ENCODE assay signal across 9 mouse cellular contexts in the genomic region with DNA sequence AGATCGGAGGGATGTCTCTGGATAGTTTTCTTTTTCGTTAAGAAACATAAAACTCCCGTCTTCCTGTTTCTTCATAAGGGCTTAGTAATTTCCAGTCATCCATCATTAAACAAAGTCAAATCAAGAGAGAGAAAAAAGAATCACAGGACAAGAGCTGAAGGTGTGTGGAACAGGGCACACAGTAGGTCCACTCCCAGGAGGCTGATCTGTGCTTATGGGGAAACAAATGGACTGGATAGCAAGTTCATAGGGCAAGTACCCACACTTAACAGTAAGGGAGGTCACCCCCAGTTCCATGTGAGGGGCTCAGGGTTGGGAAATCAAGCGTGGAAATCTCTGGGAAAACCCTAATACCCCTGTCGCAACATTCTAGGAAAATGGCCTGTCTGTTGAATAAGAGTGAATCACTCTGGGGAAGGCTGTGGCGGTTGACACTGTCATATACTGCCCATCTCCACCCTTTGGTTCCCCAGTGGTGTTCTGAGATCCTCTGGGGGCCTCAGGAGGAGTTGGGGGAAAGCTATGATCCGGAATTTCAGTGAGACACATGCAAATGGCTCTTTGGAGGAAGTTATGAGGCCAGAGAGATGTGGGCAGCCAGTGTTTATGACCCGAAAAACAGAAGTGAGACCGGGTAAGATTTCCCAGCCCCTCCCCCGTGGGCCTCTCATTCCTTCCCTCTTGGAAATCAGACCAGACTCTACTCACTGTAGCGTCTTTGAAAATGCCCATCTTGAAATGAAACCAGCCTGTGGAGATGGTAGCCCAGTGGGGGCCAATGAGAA. TPM values are rescaled to one million over a fixed set of nuclear protein-coding genes. Genes with fewer than 3 reads are reported as not detected.
DNase-seq lines count a peak whose midpoint lies in the region; ATAC-seq lines count a peak whose summit lies in the region.
"Had no signal": no experiment of that assay in that cellular context is flagged by ENCODE, and none has a peak within 500 bp of the region (broad histone marks: within the 10 kb centered on the region; RNA-seq: fewer than 3 reads in every experiment).

No protein-coding gene starts in this region.

- H3K4me2 ChIP-seq in liver, embryonic 16.5 days (ENCODE audit: low read depth, low read length) = no peak overlapping the region

- H3K4me1 ChIP-seq in liver, embryonic 16.5 days (ENCODE audit: control insufficient read depth, low read depth, low read length) = peaks cover 4% of the 10 kb centered on the region

- no peaks in the 10 kb centered on the region for H3K9me3 ChIP-seq in liver, embryonic 16.5 days (replicated peaks; ENCODE audit: control insufficient read depth, low read length)

- H3K36me3 ChIP-seq in liver, embryonic 16.5 days (ENCODE audit: control insufficient read depth, insufficient read depth) = no peaks in the 10 kb centered on the region
- no peaks in the 10 kb centered on the region for H3K36me3 ChIP-seq in splenic B cell, adult 2 months (ENCODE audit: control insufficient read depth, insufficient read depth, low read length, poor library complexity, severe bottlenecking)

- no peak overlapping the region for H3K9ac ChIP-seq in liver, embryonic 16.5 days (ENCODE audit: low read depth, low read length)

- 36% methylated on average over 11 of the region's 11 CpGs for WGBS in liver, embryonic 16.5 days (ENCODE audit: insufficient replicate concordance)

- H3K4me3 ChIP-seq in liver, embryonic 16.5 days (ENCODE audit: low read depth, low read length) = no peak overlapping the region

- H3K27me3 ChIP-seq in liver, embryonic 16.5 days (ENCODE audit: control insufficient read depth, insufficient read depth, low read depth, low read length) = peaks cover 30% of the 10 kb centered on the region
- H3K27me3 ChIP-seq in splenic B cell, adult 2 months (ENCODE audit: control insufficient read depth, insufficient read depth, low read length, poor library complexity, severe bottlenecking) = no peaks in the 10 kb centered on the region

- ATAC-seq in liver, embryonic 16.5 days (ENCODE audit: low read depth) = 0 out of 2 replicates have a peak, but pooled peaks have one; percentile 7

- no peak overlapping the region; the same call in 1 of the 2 replicates for H3K27ac ChIP-seq in liver, embryonic 16.5 days (ENCODE audit: low read length)

- no peak for DNase-seq in liver
- DNase-seq in c-Kit-positive CD71-negative TER-119-negative erythroid progenitor cells, embryonic 14.5 days (ENCODE audit: low read depth) = peak; percentile 50
- DNase-seq in lung, postnatal 36 days = peak; percentile 74
- DNase-seq in splenic B cell, adult 2 months (ENCODE audit: low read depth, low spot score) = peak; percentile 80
- no peak for DNase-seq in neural tube, embryonic 10.5 days (ENCODE audit: extremely low spot score, low spot score)
- no peak for DNase-seq in cerebellum, adult 11 months
- DNase-seq: adrenal gland, postnatal 25 days; kidney, adult 18-20 months had no signal

RNA-seq across cellular contexts. Expression of a gene that starts 23.5 kb away (rescaled TPM):
- 6.1 and 6.7 TPM in 2 replicates for polyA plus RNA-seq in liver, embryonic 16.5 days (2015; fragmentation: Nextera tagmentation; extraction: Ambion mirVana)

RNA-seq across cellular contexts. Expression of a gene that starts 39.7 kb away (rescaled TPM):
- 13.5 and 13.7 TPM in 2 replicates for polyA plus RNA-seq in liver, embryonic 16.5 days (2015; fragmentation: Nextera tagmentation; extraction: Ambion mirVana)

Comparison
In these comparisons a context has a peak if more than half of its experiments do, and no peak if none do; other contexts are left out.
1. DNase-seq: peak in c-Kit-positive CD71-negative TER-119-negative erythroid progenitor cells, embryonic 14.5 days (single experiment), lung, postnatal 36 days (single experiment) and splenic B cell, adult 2 months (single experiment); none in liver (single experiment), neural tube, embryonic 10.5 days (single experiment) and cerebellum, adult 11 months (single experiment).